Mouse (Mus musculus) heart, postnatal 0 days (tissue): ENCODE results near the gene Mmp15.

Experiments
- CTCF ChIP-seq: IDR thresholded peaks from 2 replicates; pipeline ENCODE4 v1.5.1; 2016; ENCODE audit warnings: antibody characterized with exemption, control low read depth, low read depth
- EP300 ChIP-seq: IDR thresholded peaks from 2 replicates; pipeline ENCODE4 v1.6.1; 2016; ENCODE audit warnings: antibody characterized with exemption, low read depth

DNA sequence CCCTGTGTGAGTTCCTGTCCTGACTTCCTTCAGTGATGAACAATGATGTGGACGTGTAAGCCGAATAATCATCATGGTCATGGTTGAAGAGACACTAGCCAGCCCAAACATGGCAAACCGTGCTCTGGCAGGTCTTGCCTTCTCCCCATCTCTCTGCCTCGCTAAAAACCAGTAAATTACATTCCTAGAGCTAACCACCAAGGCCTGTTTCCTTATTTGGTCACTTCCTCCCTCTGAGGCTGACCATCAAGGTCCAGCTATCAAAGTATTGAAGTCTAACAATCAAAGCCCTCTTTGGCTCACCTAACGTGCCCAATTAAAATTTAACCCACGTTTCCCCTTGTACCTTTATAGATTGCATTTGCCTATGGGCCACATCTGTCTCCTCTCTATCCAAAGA, 10.2 kb downstream of the Mmp15 start:
- TF ChIP-seq CTCF (no peak), EP300 (no peak)
